Mouse (Mus musculus) liver, embryonic 14.5 days (tissue): ENCODE results near the gene Tango2.

Source experiments
- CTCF ChIP-seq: IDR thresholded peaks from 2 replicates; pipeline ENCODE4 v1.5.1; 2016; ENCODE audit warnings: antibody characterized with exemption, low read depth, control low read depth
- EP300 ChIP-seq: IDR thresholded peaks from 2 replicates; pipeline ENCODE4 v1.6.1; 2016; ENCODE audit warnings: antibody characterized with exemption, low read depth

GRCm38 (mm10) chr16:18386451-18386850, 38.5 kb upstream of the Tango2 start:
- TF ChIP-seq CTCF (no peak), EP300 (no peak)
